In the genomic region with DNA sequence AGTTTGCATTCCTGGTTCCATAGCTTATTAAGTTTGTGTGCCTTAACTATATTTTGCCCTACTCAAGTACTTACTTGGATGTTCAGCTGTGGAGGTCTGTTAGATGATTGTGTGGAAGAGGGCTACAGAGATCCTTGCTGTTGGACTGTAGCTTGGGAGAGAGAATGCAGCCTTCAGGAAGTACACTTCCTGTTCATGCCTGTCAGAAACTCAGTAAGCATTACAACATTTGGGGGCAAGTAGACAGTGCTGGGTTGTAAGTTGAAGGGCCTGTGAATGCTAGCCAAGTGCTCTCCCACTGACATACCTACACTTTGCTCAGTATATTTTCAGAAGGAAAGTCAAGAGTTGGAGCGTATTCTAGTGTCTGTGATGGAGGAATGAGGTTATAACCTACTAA, we compare ENCODE assay signal across 29 mouse cellular contexts. TPM values are rescaled to one million over a fixed set of nuclear protein-coding genes. Genes with fewer than 3 reads are reported as not detected.
DNase-seq lines count a peak whose midpoint lies in the region; ATAC-seq and TF ChIP-seq lines count a peak whose summit lies in the region.
"Had no signal": no experiment of that assay in that cellular context is flagged by ENCODE, and none has a peak within 500 bp of the region (broad histone marks: within the 10 kb centered on the region; RNA-seq: fewer than 3 reads in every experiment).

No protein-coding gene starts in this region.

- TF ChIP-seq CTCF in gastrocnemius, adult 2 months (IDR thresholded peaks at IDR 0.05), result no peak
- no peak for TF ChIP-seq CTCF in lung, postnatal 0 days (IDR thresholded peaks at IDR 0.05)

- no peaks in the 10 kb centered on the region; the same call in 1 of the 2 replicates for H3K36me3 ChIP-seq in liver, embryonic 11.5 days (ENCODE audit: control insufficient read depth, insufficient read depth, low read length)
- H3K36me3 ChIP-seq in lung, postnatal 0 days (ENCODE audit: insufficient read depth, low read length), result no peaks in the 10 kb centered on the region
- H3K36me3 ChIP-seq in forebrain, embryonic 14.5 days (ENCODE audit: control insufficient read depth, insufficient read depth, low read length), result no peaks in the 10 kb centered on the region
- H3K36me3 ChIP-seq: embryonic facial prominence, embryonic 13.5 days; forebrain, embryonic 12.5 days; heart, embryonic 10.5 days; heart, embryonic 13.5 days; hindbrain, embryonic 13.5 days had no signal

- WGBS in liver, embryonic 11.5 days, result 88% methylated on average over 1 of the region's 1 CpGs
- WGBS in lung, postnatal 0 days, result 62% methylated on average over 1 of the region's 1 CpGs
- 100% methylated on average over 1 of the region's 1 CpGs for WGBS in forebrain, embryonic 14.5 days

- H3K4me2 ChIP-seq in liver, embryonic 11.5 days, result no peak overlapping the region
- H3K4me2 ChIP-seq in lung, postnatal 0 days (replicated peaks; ENCODE audit: low read depth, low read length), result no peak overlapping the region
- H3K4me2 ChIP-seq in forebrain, embryonic 14.5 days (ENCODE audit: low read length), result no peak overlapping the region
- H3K4me2 ChIP-seq: embryonic facial prominence, embryonic 13.5 days; forebrain, embryonic 12.5 days; heart, embryonic 13.5 days; hindbrain, embryonic 13.5 days had no signal

- H3K9ac ChIP-seq in liver, embryonic 11.5 days (ENCODE audit: low read depth, low read length), result no peak overlapping the region
- H3K9ac ChIP-seq in lung, postnatal 0 days (replicated peaks; ENCODE audit: low read depth), result no peak overlapping the region
- H3K9ac ChIP-seq in forebrain, embryonic 14.5 days (ENCODE audit: low read length), result no peak overlapping the region
- H3K9ac ChIP-seq: embryonic facial prominence, embryonic 13.5 days; forebrain, embryonic 12.5 days; heart, embryonic 13.5 days; hindbrain, embryonic 13.5 days had no signal

- no peaks in the 10 kb centered on the region for H3K27me3 ChIP-seq in liver, embryonic 11.5 days (replicated peaks; ENCODE audit: control insufficient read depth, insufficient read depth, low read length)
- H3K27me3 ChIP-seq in lung, postnatal 0 days (replicated peaks; ENCODE audit: insufficient read depth, low read length), result no peaks in the 10 kb centered on the region
- H3K27me3 ChIP-seq in forebrain, embryonic 14.5 days (replicated peaks; ENCODE audit: control insufficient read depth, insufficient read depth, low read length), result no peaks in the 10 kb centered on the region
- H3K27me3 ChIP-seq: embryonic facial prominence, embryonic 13.5 days; forebrain, embryonic 12.5 days; heart, embryonic 13.5 days; hindbrain, embryonic 13.5 days had no signal

- ATAC-seq in liver, embryonic 11.5 days (replicated peaks; ENCODE audit: low FRiP score), result no peak
- no peak for ATAC-seq in lung, postnatal 0 days
- ATAC-seq in granulocyte monocyte progenitor cell, adult 5-6 weeks (replicated peaks; ENCODE audit: poor library complexity, severe bottlenecking), result peak; percentile 71
- no peak for ATAC-seq in forebrain, embryonic 14.5 days
- ATAC-seq: CD4-positive, CD25-positive, alpha-beta regulatory T cell, adult 4 months; forebrain, embryonic 16.5 days; hindbrain, embryonic 16.5 days had no signal

- peaks cover 13% of the 10 kb centered on the region for H3K4me1 ChIP-seq in liver, embryonic 11.5 days (replicated peaks; ENCODE audit: control insufficient read depth, insufficient read depth, low read length)
- 0 out of 2 replicates have a peak, but pooled peaks cover 5% of the 10 kb centered on the region for H3K4me1 ChIP-seq in lung, postnatal 0 days (ENCODE audit: insufficient read depth, low read depth, low read length)
- H3K4me1 ChIP-seq in forebrain, embryonic 14.5 days (ENCODE audit: control insufficient read depth, insufficient read depth, low read length), result no peaks in the 10 kb centered on the region
- H3K4me1 ChIP-seq: embryonic facial prominence, embryonic 10.5 days; forebrain, embryonic 12.5 days; hindbrain, embryonic 10.5 days; hindbrain, embryonic 13.5 days had no signal

- intact Hi-C loops in gastrocnemius, adult 2 months (cut with DNase I), result no loop called here

- no peak for TF ChIP-seq EP300 in lung, postnatal 0 days (IDR thresholded peaks at IDR 0.05)

- 0 out of 2 replicates have a peak overlapping the region, but pooled peaks have one; percentile 12 for H3K27ac ChIP-seq in gastrocnemius, adult 2 months
- H3K27ac ChIP-seq in liver, embryonic 11.5 days (ENCODE audit: low read depth, low read length), result peak overlapping the region; percentile 4; the same call in 1 of the 2 replicates
- 0 out of 2 replicates have a peak overlapping the region, but pooled peaks have one; percentile 5 for H3K27ac ChIP-seq in lung, postnatal 0 days (ENCODE audit: low read length)
- no peak overlapping the region for H3K27ac ChIP-seq in forebrain, embryonic 14.5 days (ENCODE audit: low read depth, low read length)
- H3K27ac ChIP-seq: embryonic facial prominence, embryonic 10.5 days; embryonic facial prominence, embryonic 13.5 days; forebrain, embryonic 12.5 days; heart, adult 2 months; heart, embryonic 10.5 days; heart, embryonic 13.5 days; hindbrain, embryonic 10.5 days; hindbrain, embryonic 13.5 days had no signal

- no peak for DNase-seq in gastrocnemius, adult 2 months
- DNase-seq in gastrocnemius, postnatal 10 days, result no peak
- DNase-seq in liver, embryonic 11.5 days (ENCODE audit: low spot score), result no peak
- no peak for DNase-seq in liver
- DNase-seq in lung, postnatal 0 days (ENCODE audit: low spot score), result no peak
- DNase-seq in lung, postnatal 10 days, result no peak
- no peak for DNase-seq in forebrain, embryonic 14.5 days (ENCODE audit: low spot score)
- DNase-seq: adrenal gland, adult 2 months; adrenal gland, postnatal 14 days; cerebellum, adult 11 months; cerebellum, adult 2 months; cerebellum, adult 9-11 months; cerebellum, postnatal 25 days; embryo, embryonic 11 days; gastrocnemius, postnatal 25 days; heart, adult 2 months; heart, postnatal 36 days had no signal

- no peak overlapping the region for H3K4me3 ChIP-seq in gastrocnemius, adult 2 months
- H3K4me3 ChIP-seq in liver, embryonic 11.5 days (ENCODE audit: low read depth, low read length), result no peak overlapping the region
- H3K4me3 ChIP-seq in lung, postnatal 0 days (ENCODE audit: low read depth, low read length), result no peak overlapping the region
- no peak overlapping the region for H3K4me3 ChIP-seq in forebrain, embryonic 14.5 days (ENCODE audit: low read depth, low read length)
- H3K4me3 ChIP-seq: embryonic facial prominence, embryonic 10.5 days; embryonic facial prominence, embryonic 13.5 days; erythroblast, embryonic 14.5 days; forebrain, embryonic 12.5 days; heart, adult 2 months; heart, embryonic 10.5 days; heart, embryonic 13.5 days; hindbrain, embryonic 10.5 days; hindbrain, embryonic 13.5 days had no signal

- no peaks in the 10 kb centered on the region for H3K9me3 ChIP-seq in liver, embryonic 11.5 days (ENCODE audit: control insufficient read depth, low read length)
- no peaks in the 10 kb centered on the region for H3K9me3 ChIP-seq in lung, postnatal 0 days (ENCODE audit: low read length)
- no peaks in the 10 kb centered on the region for H3K9me3 ChIP-seq in forebrain, embryonic 14.5 days (replicated peaks; ENCODE audit: control insufficient read depth, low read length)
- H3K9me3 ChIP-seq: embryonic facial prominence, embryonic 10.5 days; embryonic facial prominence, embryonic 13.5 days; forebrain, embryonic 12.5 days; heart, embryonic 10.5 days; heart, embryonic 13.5 days; hindbrain, embryonic 10.5 days; hindbrain, embryonic 13.5 days had no signal

RNA-seq across cellular contexts. Expression of a gene that starts 22.7 kb away (rescaled TPM):
- total RNA-seq in gastrocnemius, adult 2 months (2021), result 100 to 1,000 TPM; 152 to 193 TPM
- total RNA-seq in gastrocnemius, postnatal 10 days (2021), result 10 to 100 TPM; 85.3 to 85.8 TPM
- 46.7 and 49.2 TPM in 2 replicates for polyA plus RNA-seq in liver, embryonic 11.5 days (2014; fragmentation: Nextera tagmentation; extraction: Ambion mirVana)
- 77.9 and 81.6 TPM in 2 replicates for polyA plus RNA-seq in lung, postnatal 0 days (2015; fragmentation: Nextera tagmentation; extraction: Ambion mirVana)
- 135 and 142 TPM in 2 replicates for total RNA-seq in granulocyte monocyte progenitor cell, adult 5-6 weeks (2014; fragmentation: Nextera tagmentation)
- 26.7 and 28.1 TPM in 2 replicates for total RNA-seq in granulocyte monocyte progenitor cell, adult 5-6 weeks (2017)
- polyA plus RNA-seq in forebrain, embryonic 14.5 days (2014; fragmentation: Nextera tagmentation; extraction: Ambion mirVana), result 63.2 and 74.3 TPM in 2 replicates

RNA-seq across cellular contexts. Expression of a gene that starts 34.0 kb away (rescaled TPM):
- 10 to 100 TPM; 13.9 to 17.5 TPM for total RNA-seq in gastrocnemius, adult 2 months (2021)
- total RNA-seq in gastrocnemius, postnatal 10 days (2021), result 10 to 100 TPM; 16.9 to 18.8 TPM
- polyA plus RNA-seq in liver, embryonic 11.5 days (2014; fragmentation: Nextera tagmentation; extraction: Ambion mirVana), result 35.8 and 39.8 TPM in 2 replicates
- 5.3 and 6.9 TPM in 2 replicates for polyA plus RNA-seq in lung, postnatal 0 days (2015; fragmentation: Nextera tagmentation; extraction: Ambion mirVana)
- total RNA-seq in granulocyte monocyte progenitor cell, adult 5-6 weeks (2014; fragmentation: Nextera tagmentation), result 33.0 and 37.3 TPM in 2 replicates
- 22.4 and 45.9 TPM in 2 replicates for total RNA-seq in granulocyte monocyte progenitor cell, adult 5-6 weeks (2017)
- 23.8 and 32.6 TPM in 2 replicates for polyA plus RNA-seq in forebrain, embryonic 14.5 days (2014; fragmentation: Nextera tagmentation; extraction: Ambion mirVana)
